Mouse (Mus musculus): ENCODE data around the gene Fam177a.
"Not testable (repeated sequence)": the region's sequence is repeated elsewhere in the genome, so short reads cannot be mapped to it uniquely, and the experiment has no call there.

DNA sequence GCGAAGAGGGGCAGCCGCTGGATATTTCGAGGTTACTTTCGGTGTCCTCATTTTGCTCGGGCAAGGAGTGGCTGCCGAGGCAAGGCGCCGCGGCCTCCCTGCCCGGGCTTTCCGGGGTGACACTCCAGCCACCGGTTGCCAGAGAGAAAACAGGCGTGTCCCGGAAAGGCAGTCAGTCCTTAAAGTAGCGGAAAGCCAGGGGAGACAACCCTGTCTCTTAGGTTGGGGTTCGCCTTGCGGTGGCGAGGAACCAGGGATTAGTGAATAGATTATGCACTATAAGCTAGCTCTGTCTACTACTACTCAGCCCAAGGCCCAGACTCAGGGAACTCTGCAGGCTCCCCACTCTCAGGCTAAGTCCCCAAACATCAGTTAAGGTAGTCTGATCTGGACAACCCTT lies 462 bp downstream of the Fam177a start:
- not testable (repeated sequence) for TF ChIP-seq CTCF (IDR thresholded peaks at IDR 0.05; ENCODE audit: control insufficient read depth, insufficient read depth, insufficient replicate concordance, low read depth, low read length); POLR2A (IDR thresholded peaks at IDR 0.05; ENCODE audit: control insufficient read depth, low read depth, low read length)
